Mouse (Mus musculus) forebrain, embryonic 11.5 days (tissue): ENCODE results near the gene Otog. TPM values are rescaled to one million over a fixed set of nuclear protein-coding genes. Genes with fewer than 3 reads are reported as not detected.

ENCODE experiments used
- ATAC-seq: fragments of 200-750 bp; cut with Nextera tagmentation; replicated peaks from 2 replicates; pipeline ENCODE4 v1.8.0; 2017; ENCODE audit warnings: moderate TSS enrichment; ENCODE audit not compliant: low FRiP score
- DNase-seq: peaks from one replicate; pipeline ENCODE4 v3.0.0-alpha.2; 2017; ENCODE audit warnings: low spot score
- H3K27ac ChIP-seq: fragments of 300-500 bp; sonication (generic); 2 replicates; pipeline ENCODE4 v1.5.1; 2014; ENCODE audit warnings: low read depth, low read length
- H3K27me3 ChIP-seq: fragments of 300-500 bp; sonication (generic); 2 replicates; pipeline ENCODE4 v1.6.1; 2014; ENCODE audit warnings: mild to moderate bottlenecking, low read length, mixed read lengths; ENCODE audit not compliant: control insufficient read depth, insufficient read depth
- H3K36me3 ChIP-seq: fragments of 300-500 bp; sonication (generic); 2 replicates; pipeline ENCODE4 v1.6.1; 2014; ENCODE audit warnings: mild to moderate bottlenecking, low read length, moderate library complexity, mixed read lengths; ENCODE audit not compliant: control insufficient read depth, insufficient read depth
- H3K4me1 ChIP-seq: fragments of 300-500 bp; sonication (generic); replicated peaks from 2 replicates; pipeline ENCODE4 v1.6.1; 2014; ENCODE audit warnings: low read length, mixed read lengths; ENCODE audit not compliant: control insufficient read depth, insufficient read depth
- H3K4me2 ChIP-seq: fragments of 300-500 bp; sonication (generic); 2 replicates; pipeline ENCODE4 v1.6.1; 2014; ENCODE audit warnings: low read depth, mild to moderate bottlenecking, low read length, moderate library complexity, mixed read lengths; ENCODE audit not compliant: severe bottlenecking
- H3K4me3 ChIP-seq: fragments of 300-500 bp; sonication (generic); 2 replicates; pipeline ENCODE4 v1.5.1; 2014; ENCODE audit warnings: low read depth, low read length
- H3K9ac ChIP-seq: fragments of 300-500 bp; sonication (generic); 2 replicates; pipeline ENCODE4 v1.6.1; 2014; ENCODE audit warnings: low read length
- H3K9me3 ChIP-seq: fragments of 300-500 bp; sonication (generic); 2 replicates; pipeline ENCODE4 v1.6.1; 2016; ENCODE audit warnings: low read length, mixed read lengths; ENCODE audit not compliant: control insufficient read depth
- WGBS: fragments of 180-500 bp; shearing (Covaris S2); extraction: QIAGEN DNeasy Blood & Tissue Kit; methylation state at CpG from one replicate; pipeline ENCODE4 v1.1.7; 2014; 5-methylcytosine and 5-hydroxymethylcytosine counted together
- polyA plus RNA-seq: library from polyadenylated mRNA; unstranded; fragments of >200 nt; fragmentation: Nextera tagmentation; extraction: Ambion mirVana; gene quantifications from 2 replicates; pipeline ENCODE4 v1.2.1, GENCODE M21; 2014

Gene Otog
- polyA plus RNA-seq, 1 experiment from 2014 or later: 0.11 TPM

DNA sequence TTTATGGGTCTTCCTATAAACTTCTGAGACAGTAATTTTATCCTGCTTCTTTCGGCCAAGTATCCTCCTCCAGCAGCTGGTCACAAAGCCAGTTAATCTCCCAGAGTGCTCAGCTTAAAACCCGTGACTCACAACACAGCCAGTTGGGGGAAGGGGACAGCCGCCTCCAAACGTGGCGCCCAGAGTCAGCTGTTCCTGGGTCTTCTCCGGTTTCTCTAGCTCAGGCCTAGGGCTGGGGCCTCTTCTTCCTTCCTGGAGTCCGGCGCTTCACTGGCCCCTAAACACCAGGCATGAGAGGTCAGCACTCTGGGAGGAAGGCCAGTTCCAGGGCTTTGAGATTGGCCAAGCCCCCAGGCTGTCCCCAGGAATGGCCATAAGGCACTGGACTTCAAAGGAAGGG lies 112.4 kb downstream of the Otog start:
- Histone ChIP-seq H3K9ac (no peak overlapping the region), H3K9me3 (no peaks in the 10 kb centered on the region), H3K4me3 (no peak overlapping the region), H3K4me2 (no peak overlapping the region), H3K27ac (no peak overlapping the region), H3K27me3 (peaks cover 19% of the 10 kb centered on the region), H3K4me1 (0 out of 2 replicates have a peak, but pooled peaks cover 4% of the 10 kb centered on the region), H3K36me3 (no peaks in the 10 kb centered on the region)
- ATAC-seq: no peak
- no peak for DNase-seq
- 55% methylated on average over 8 of the region's 8 CpGs for WGBS

- Histone ChIP-seq H3K27ac (no peak overlapping the region), H3K9me3 (no peaks in the 10 kb centered on the region), H3K4me3 (no peak overlapping the region), H3K36me3 (no peaks in the 10 kb centered on the region), H3K27me3 (peaks cover 12% of the 10 kb centered on the region), H3K9ac (no peak overlapping the region), H3K4me1 (0 out of 2 replicates have a peak, but pooled peaks cover 2% of the 10 kb centered on the region), H3K4me2 (no peak overlapping the region)
- DNase-seq: no peak
- no peak for ATAC-seq
- 73% methylated on average over 4 of the region's 4 CpGs for WGBS
Observed at GRCm38 (mm10) chr7:46353875-46354274, 113.1 kb downstream of the Otog start.

Other genes starting within 250 kb of the Otog start
- gene Abcc6, start 210.7 kb upstream of the Otog start, polyA plus RNA-seq: 0.15 and 0.20 TPM in 2 replicates
- 20.2 TPM in 2 replicates for gene Nomo1, start 207.3 kb upstream of the Otog start, polyA plus RNA-seq
- gene Kcnj11, start 140.2 kb upstream of the Otog start, polyA plus RNA-seq: 0.20 and 0.48 TPM in 2 replicates
- 0.55 and 0.79 TPM in 2 replicates for gene Abcc8, start 61.0 kb upstream of the Otog start, polyA plus RNA-seq
- 3.1 and 4.7 TPM in 2 replicates for gene Ush1c, start 2.5 kb upstream of the Otog start, polyA plus RNA-seq
- gene Myod1, start 135.5 kb downstream of the Otog start, polyA plus RNA-seq: not detected in 2 replicates
- gene Kcnc1, start 155.5 kb downstream of the Otog start, polyA plus RNA-seq: 0.92 and 1.0 TPM in 2 replicates